Mouse (Mus musculus) ES-E14 (cell line): ENCODE measurements at regions not wholly inside any gene's neighbourhood (a gene's known extent, or its start where the extent isn't known, plus 50 kb on each side); places are given as distances from the start of the nearest gene placed in this dataset.

Experiments used
- DNase-seq: peaks from one replicate; pipeline ENCODE4 v3.0.0-alpha.2; 2013; ENCODE audit warnings: low read depth, low spot score
- H3K27ac ChIP-seq: 2 replicates; pipeline ENCODE4 v1.5.1; 2012; ENCODE audit warnings: low read depth, mild to moderate bottlenecking, low read length, moderate library complexity, mixed read lengths; ENCODE audit not compliant: poor library complexity, insufficient read depth, severe bottlenecking
- H3K36me3 ChIP-seq: 2 replicates; pipeline ENCODE4 v1.6.1; 2012; ENCODE audit warnings: mild to moderate bottlenecking, low read length, moderate library complexity, mixed read lengths; ENCODE audit not compliant: control insufficient read depth, poor library complexity, insufficient read depth, severe bottlenecking
- H3K4me1 ChIP-seq, 2 experiments: fragments of 150-350 bp in 1 of 2; sonication (generic) in 1 of 2; 2 replicates each; pipeline ENCODE4 v1.6.1; 2012; ENCODE audit warnings: low read length in 2 of 2, mild to moderate bottlenecking in 1 of 2, mixed read lengths in 1 of 2; ENCODE audit not compliant: control insufficient read depth in 2 of 2, insufficient read depth in 2 of 2, poor library complexity in 1 of 2
- H3K4me3 ChIP-seq, 2 experiments: fragments of 150-350 bp in 1 of 2; sonication (generic) in 1 of 2; 2 replicates each; pipeline ENCODE4 v1.5.1; 2012; ENCODE audit warnings: low read length in 2 of 2, low read depth in 1 of 2, mild to moderate bottlenecking in 1 of 2, mixed read lengths in 1 of 2; ENCODE audit not compliant: insufficient read depth in 1 of 2, poor library complexity in 1 of 2, severe bottlenecking in 1 of 2
- H3K9ac ChIP-seq: 2 replicates; pipeline ENCODE4 v1.6.1; 2012; ENCODE audit warnings: low read depth, mild to moderate bottlenecking, low read length, mixed read lengths; ENCODE audit not compliant: poor library complexity, insufficient read depth, severe bottlenecking
- H3K9me3 ChIP-seq: fragments of 150-350 bp; sonication (generic); 2 replicates; pipeline ENCODE4 v1.6.1; 2012; ENCODE audit warnings: low read depth, mild to moderate bottlenecking, low read length; ENCODE audit not compliant: control insufficient read depth, insufficient read depth
- CHD2 ChIP-seq: IDR thresholded peaks from 2 replicates; pipeline ENCODE4 v1.6.1; 2014; ENCODE audit warnings: mild to moderate bottlenecking, low read depth, low read length, inconsistent platforms
- HCFC1 ChIP-seq: IDR thresholded peaks from 2 replicates; pipeline ENCODE4 v1.6.1; 2012; ENCODE audit warnings: low read length, inconsistent platforms, borderline replicate concordance; ENCODE audit not compliant: insufficient read depth
- MAFK ChIP-seq: IDR thresholded peaks from 2 replicates; pipeline ENCODE4 v1.6.1; 2014; ENCODE audit warnings: mild to moderate bottlenecking, low read depth, low read length, inconsistent platforms; ENCODE audit not compliant: insufficient read depth
- ZC3H11A ChIP-seq: IDR thresholded peaks from 2 replicates; pipeline ENCODE4 v1.6.1; 2012; ENCODE audit warnings: low read depth, mild to moderate bottlenecking, inconsistent platforms, low read length, borderline replicate concordance
- ZNF384 ChIP-seq: IDR thresholded peaks from 2 replicates; pipeline ENCODE4 v1.6.1; 2012; ENCODE audit warnings: low read depth, low read length, inconsistent platforms
- in situ Hi-C, 2 experiments: fragments of 600-800 bp; cut with MboI; formaldehyde crosslinking; loops; one replicate each; pipeline ENCODE4 v1.15.1; 2025; ENCODE audit warnings: low sequenced_read_pairs in 2 of 2, inconsistent platforms in 1 of 2; ENCODE audit not compliant: unreplicated experiment in 2 of 2

DNA sequence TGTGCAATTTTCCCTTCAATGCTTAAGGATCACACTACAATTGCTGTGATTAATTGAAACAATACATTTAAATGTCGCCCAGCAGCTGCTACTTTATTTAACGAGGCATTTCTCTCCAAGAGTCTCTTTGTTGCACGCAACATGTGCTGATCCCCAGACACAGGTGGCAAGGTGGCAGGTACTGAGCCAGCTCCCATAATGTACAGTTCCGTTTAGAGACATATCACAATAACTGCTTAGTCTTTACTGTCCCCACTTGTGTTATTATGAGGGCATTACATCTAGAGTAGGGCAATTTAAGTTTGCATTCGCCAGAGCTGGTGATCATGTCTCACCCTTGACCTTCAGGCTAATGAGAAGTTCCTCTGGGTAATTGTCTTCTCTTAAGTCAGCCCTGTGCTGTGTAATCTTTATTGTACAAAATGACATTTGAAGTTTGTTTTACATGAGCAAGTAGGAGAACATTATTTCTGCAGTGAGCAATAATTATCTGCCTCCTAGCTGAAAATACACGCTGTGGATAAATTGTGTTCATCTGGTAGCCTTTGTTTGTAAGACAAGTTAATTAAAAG lies 1005.7 kb upstream of the Nudt12 start:
- Histone ChIP-seq H3K27ac (no peak overlapping the region), H3K4me1 (no peaks in the 10 kb centered on the region), H3K4me3 (no peak overlapping the region), H3K9me3 (no peaks in the 10 kb centered on the region), H3K9ac (no peak overlapping the region), H3K36me3 (no peaks in the 10 kb centered on the region)
- no peak for DNase-seq
- in situ Hi-C loops = no loop called here
- TF ChIP-seq HCFC1 (no peak), ZNF384 (no peak), ZC3H11A (no peak), MAFK (no peak), CHD2 (no peak)

DNA sequence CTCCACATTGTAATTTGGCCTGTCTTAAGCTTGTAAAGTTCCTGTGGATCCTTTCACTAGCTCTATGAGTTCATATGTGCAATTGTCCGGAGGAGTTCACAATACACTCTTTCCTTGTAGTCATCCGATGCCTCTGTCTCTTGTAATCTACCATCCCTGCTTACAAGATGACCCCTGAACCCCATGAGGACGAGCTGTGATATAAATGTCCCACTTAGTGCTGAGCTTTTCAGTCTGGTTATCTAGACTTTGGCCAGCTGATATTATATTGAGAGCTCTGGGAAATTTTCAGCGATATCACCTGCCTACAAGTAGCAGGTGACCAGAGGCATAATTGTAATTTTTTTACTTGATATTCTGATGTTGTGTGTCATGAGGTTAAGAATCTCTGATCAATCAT lies 984.8 kb upstream of the Nudt12 start:
- H3K27ac ChIP-seq = no peak overlapping the region
- DNase-seq = no peak
- TF ChIP-seq CHD2 (no peak), HCFC1 (no peak), MAFK (no peak), ZNF384 (no peak), ZC3H11A (no peak)
- in situ Hi-C loops = no loop called here
- H3K4me3 ChIP-seq = no peak overlapping the region
- H3K36me3 ChIP-seq = no peaks in the 10 kb centered on the region
- H3K9me3 ChIP-seq = no peaks in the 10 kb centered on the region
- H3K9ac ChIP-seq = no peak overlapping the region
- H3K4me1 ChIP-seq = no peaks in the 10 kb centered on the region

DNA sequence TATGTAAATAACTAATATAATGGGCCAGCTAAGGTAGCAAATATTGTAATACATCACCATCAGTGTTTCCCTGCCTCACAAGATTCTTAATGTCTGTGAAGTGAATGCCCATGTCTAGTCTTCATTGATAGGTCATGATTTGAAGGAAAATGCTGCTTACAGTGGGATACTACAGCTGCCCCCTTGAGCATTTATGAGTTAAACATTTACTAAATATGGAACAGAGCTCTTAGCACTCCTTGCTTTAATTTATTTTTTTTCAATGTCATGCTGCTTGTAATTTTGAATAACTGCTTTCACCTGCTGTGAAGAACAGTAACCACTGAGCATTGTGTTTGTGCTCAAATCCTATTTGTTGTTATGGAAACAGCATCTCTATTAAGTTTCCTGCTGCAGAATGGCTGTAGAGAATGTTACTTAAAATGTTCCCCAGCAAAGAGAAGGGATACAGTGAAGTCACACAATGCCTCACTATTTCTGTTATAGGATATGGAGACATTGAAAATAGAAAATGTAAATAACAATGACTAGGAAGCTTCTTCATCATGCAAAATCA lies 966.2 kb upstream of the Nudt12 start:
- in situ Hi-C loops = no loop called here
- Histone ChIP-seq H3K9ac (no peak overlapping the region), H3K36me3 (no peaks in the 10 kb centered on the region), H3K27ac (no peak overlapping the region), H3K4me1 (no peaks in the 10 kb centered on the region), H3K9me3 (no peaks in the 10 kb centered on the region), H3K4me3 (no peak overlapping the region)
- DNase-seq = no peak
- no peak for TF ChIP-seq ZNF384
- no peak for TF ChIP-seq CHD2
- TF ChIP-seq HCFC1 = no peak
- no peak for TF ChIP-seq ZC3H11A
- no peak for TF ChIP-seq MAFK

GRCm38 (mm10) chr17:59977136-59977770 lies 964.1 kb upstream of the Nudt12 start:
- in situ Hi-C loops = no loop called here
- Histone ChIP-seq H3K27ac (no peak overlapping the region), H3K36me3 (no peaks in the 10 kb centered on the region), H3K4me1 (no peaks in the 10 kb centered on the region), H3K4me3 (no peak overlapping the region), H3K9ac (no peak overlapping the region), H3K9me3 (no peaks in the 10 kb centered on the region)
- no peak for TF ChIP-seq ZNF384
- TF ChIP-seq ZC3H11A = no peak
- TF ChIP-seq HCFC1 = no peak
- TF ChIP-seq CHD2 = no peak
- TF ChIP-seq MAFK = no peak
- DNase-seq = no peak
